Mouse (Mus musculus) megakaryocyte, embryonic 14.5 days (primary cell): ENCODE data around the gene Lrrn3.

Source experiments
- FLI1 ChIP-seq: IDR thresholded peaks from 2 replicates; pipeline ENCODE4 v1.6.1; 2012; ENCODE audit warnings: low read length, inconsistent platforms, mixed read lengths
- GATA1 ChIP-seq: IDR thresholded peaks from 3 replicates; pipeline ENCODE4 v1.6.1; 2012; ENCODE audit warnings: mixed read lengths, low read length, inconsistent platforms, borderline replicate concordance

DNA sequence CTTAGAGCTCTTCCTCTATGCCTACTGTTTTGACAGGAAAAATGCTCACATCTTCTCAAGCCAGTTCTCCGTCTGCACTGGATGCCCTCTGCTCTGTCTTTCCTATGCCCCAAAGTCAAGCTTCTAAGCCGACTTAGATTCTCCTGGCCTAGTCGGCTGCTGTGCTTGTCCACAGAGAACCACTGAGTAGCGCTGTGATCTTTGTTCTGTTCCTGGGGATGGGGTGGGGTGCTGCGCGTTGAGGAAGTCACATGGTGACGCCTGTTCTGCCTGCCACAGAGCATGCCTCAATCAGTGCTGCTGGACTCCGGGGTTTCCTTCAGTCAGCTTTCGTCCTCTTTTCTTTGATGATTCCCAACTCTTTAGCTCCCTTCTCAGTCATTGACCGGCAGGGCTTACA, 8.4 kb upstream of the Lrrn3 start:
- no peak for TF ChIP-seq GATA1
- no peak for TF ChIP-seq FLI1
